Mouse (Mus musculus) midbrain, embryonic 16.5 days (tissue): ENCODE results near the gene Tmem229b. TPM values are rescaled to one million over a fixed set of nuclear protein-coding genes. Genes with fewer than 3 reads are reported as not detected.

ENCODE experiments used
- ATAC-seq: fragments of 200-750 bp; cut with Nextera tagmentation; 2 replicates; pipeline ENCODE4 v1.8.0; 2017; ENCODE audit warnings: moderate TSS enrichment
- H3K27ac ChIP-seq: fragments of 300-500 bp; sonication (generic); 2 replicates; pipeline ENCODE4 v1.5.1; 2014; ENCODE audit warnings: mild to moderate bottlenecking, low read length, mixed read lengths
- H3K27me3 ChIP-seq: fragments of 300-500 bp; sonication (generic); 2 replicates; pipeline ENCODE4 v1.6.1; 2014; ENCODE audit warnings: low read depth, low read length, mixed read lengths; ENCODE audit not compliant: control insufficient read depth, insufficient read depth
- H3K36me3 ChIP-seq: fragments of 300-500 bp; sonication (generic); 2 replicates; pipeline ENCODE4 v1.6.1; 2014; ENCODE audit warnings: mild to moderate bottlenecking, low read length, moderate library complexity, mixed read lengths; ENCODE audit not compliant: control insufficient read depth, insufficient read depth
- H3K4me1 ChIP-seq: fragments of 300-500 bp; sonication (generic); 2 replicates; pipeline ENCODE4 v1.6.1; 2014; ENCODE audit warnings: mild to moderate bottlenecking, low read length, mixed read lengths; ENCODE audit not compliant: control insufficient read depth, insufficient read depth
- H3K4me2 ChIP-seq: fragments of 300-500 bp; sonication (generic); 2 replicates; pipeline ENCODE4 v1.6.1; 2014; ENCODE audit warnings: mild to moderate bottlenecking, low read length, mixed read lengths
- H3K4me3 ChIP-seq: fragments of 300-500 bp; sonication (generic); 2 replicates; pipeline ENCODE4 v1.5.1; 2014; ENCODE audit warnings: low read depth, mild to moderate bottlenecking, low read length, moderate library complexity, mixed read lengths
- H3K9ac ChIP-seq: fragments of 300-500 bp; sonication (generic); 2 replicates; pipeline ENCODE4 v1.6.1; 2014; ENCODE audit warnings: low read depth, low read length, mixed read lengths
- H3K9me3 ChIP-seq: fragments of 300-500 bp; sonication (generic); replicated peaks from 2 replicates; pipeline ENCODE4 v1.6.1; 2014; ENCODE audit warnings: mild to moderate bottlenecking, low read length, mixed read lengths; ENCODE audit not compliant: control insufficient read depth, poor library complexity, severe bottlenecking
- WGBS: fragments of 180-500 bp; shearing (Covaris S2); extraction: QIAGEN DNeasy Blood & Tissue Kit; methylation state at CpG from one replicate; pipeline ENCODE4 v1.1.7; 2014; 5-methylcytosine and 5-hydroxymethylcytosine counted together
- polyA plus RNA-seq: library from polyadenylated mRNA; unstranded; fragments of >200 nt; fragmentation: Nextera tagmentation; extraction: Ambion mirVana; gene quantifications from 2 replicates; pipeline ENCODE4 v1.2.1, GENCODE M21; 2015

Tmem229b gene
- polyA plus RNA-seq, 1 experiment from 2014 or later: 79.8 TPM

GRCm38 (mm10) chr12:78996271-78996670 lies 11.2 kb downstream of the Tmem229b start:
- no peak for ATAC-seq
- no peak overlapping the region for H3K9ac ChIP-seq
- H3K36me3 ChIP-seq: no peaks in the 10 kb centered on the region

GRCm38 (mm10) chr12:78987581-78988081 lies 19.8 kb downstream of the Tmem229b start:
- no peak for ATAC-seq
- Histone ChIP-seq H3K27ac (no peak overlapping the region), H3K4me3 (no peak overlapping the region)

More at GRCm38 (mm10) chr12:78996271-78996670, 11.2 kb downstream of the Tmem229b start:
- 79% methylated on average over 4 of the region's 4 CpGs for WGBS
- Histone ChIP-seq H3K27me3 (no peaks in the 10 kb centered on the region), H3K4me3 (no peak overlapping the region), H3K27ac (no peak overlapping the region), H3K4me1 (no peaks in the 10 kb centered on the region), H3K9me3 (no peaks in the 10 kb centered on the region), H3K4me2 (no peak overlapping the region)

GRCm38 (mm10) chr12:78984035-78984432 lies 23.4 kb downstream of the Tmem229b start:
- Histone ChIP-seq H3K9me3 (no peaks in the 10 kb centered on the region), H3K9ac (no peak overlapping the region), H3K4me2 (no peak overlapping the region), H3K4me3 (no peak overlapping the region), H3K4me1 (peaks cover 7% of the 10 kb centered on the region), H3K27ac (peak overlapping the region; percentile 41; the same call in 1 of the 2 replicates), H3K36me3 (peaks cover 3% of the 10 kb centered on the region; the same call in 1 of the 2 replicates), H3K27me3 (no peaks in the 10 kb centered on the region)
- 54% methylated on average over 3 of the region's 3 CpGs for WGBS
- peak; percentile 76 for ATAC-seq

More at GRCm38 (mm10) chr12:78987581-78988081, 19.8 kb downstream of the Tmem229b start:
- Histone ChIP-seq H3K36me3 (no peaks in the 10 kb centered on the region), H3K4me2 (no peak overlapping the region), H3K9me3 (no peaks in the 10 kb centered on the region), H3K27me3 (no peaks in the 10 kb centered on the region), H3K9ac (no peak overlapping the region), H3K4me1 (peaks cover 7% of the 10 kb centered on the region)
- 55% methylated on average over 9 of the region's 9 CpGs for WGBS

DNA sequence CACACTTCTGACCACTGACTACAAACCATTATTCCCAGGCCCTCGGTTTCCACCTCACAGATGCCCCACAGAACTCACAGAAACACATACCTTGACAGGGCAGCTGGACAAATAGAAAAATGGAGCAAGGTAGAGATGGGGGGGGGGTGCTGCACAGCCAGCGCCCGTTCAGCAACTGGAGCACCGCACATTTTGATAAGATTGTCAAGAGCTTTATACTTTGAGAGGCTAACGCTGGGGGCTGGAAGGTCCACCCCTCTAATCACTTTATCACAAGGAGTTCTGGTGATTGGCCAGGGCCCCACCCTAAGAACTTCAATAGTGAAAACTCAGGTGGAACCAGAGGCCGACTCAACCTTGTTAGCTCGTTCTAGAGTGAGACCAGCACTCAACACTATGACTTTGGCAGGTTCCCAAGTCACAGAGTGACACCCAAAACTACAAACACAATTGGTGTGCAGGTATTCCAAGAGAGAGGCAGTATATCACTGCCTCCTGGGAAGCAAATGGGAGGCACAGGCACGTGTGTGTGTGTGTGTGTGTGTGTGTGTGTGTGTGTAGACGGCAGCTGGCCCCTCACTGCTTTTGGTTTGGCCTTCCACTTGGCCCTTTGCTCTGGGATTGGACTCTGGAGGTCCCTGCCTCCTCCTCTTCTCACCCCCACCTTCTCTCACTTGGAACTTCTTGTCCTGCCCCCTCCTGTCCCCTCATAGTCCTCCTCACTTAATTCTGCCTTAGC lies 24.0 kb downstream of the Tmem229b start:
- peak; percentile 29; the same call in 1 of the 2 replicates for ATAC-seq
- peak overlapping the region; percentile 41 for H3K27ac ChIP-seq

GRCm38 (mm10) chr12:78981938-78982825 lies 25.2 kb downstream of the Tmem229b start:
- no peak overlapping the region for H3K4me2 ChIP-seq
- H3K9ac ChIP-seq: no peak overlapping the region
- H3K4me3 ChIP-seq: no peak overlapping the region
- peaks cover 6% of the 10 kb centered on the region; the same call in 1 of the 2 replicates for H3K36me3 ChIP-seq
- H3K27me3 ChIP-seq: no peaks in the 10 kb centered on the region
- peak overlapping the region; percentile 17; the same call in 1 of the 2 replicates for H3K27ac ChIP-seq
- WGBS: 71% methylated on average over 9 of the region's 9 CpGs
- H3K4me1 ChIP-seq: peaks cover 7% of the 10 kb centered on the region
- ATAC-seq: no peak
- H3K9me3 ChIP-seq: no peaks in the 10 kb centered on the region

More for the DNA sequence above, 24.0 kb downstream of the Tmem229b start:
- Histone ChIP-seq H3K9ac (no peak overlapping the region), H3K4me2 (no peak overlapping the region), H3K9me3 (no peaks in the 10 kb centered on the region), H3K4me1 (peaks cover 7% of the 10 kb centered on the region), H3K4me3 (no peak overlapping the region), H3K27me3 (no peaks in the 10 kb centered on the region), H3K36me3 (peaks cover 3% of the 10 kb centered on the region; the same call in 1 of the 2 replicates)
- WGBS: 67% methylated on average over 9 of the region's 9 CpGs

- Histone ChIP-seq H3K36me3 (peaks cover 9% of the 10 kb centered on the region; the same call in 1 of the 2 replicates), H3K27me3 (no peaks in the 10 kb centered on the region), H3K4me2 (no peak overlapping the region), H3K4me1 (peaks cover 7% of the 10 kb centered on the region), H3K27ac (no peak overlapping the region), H3K9me3 (no peaks in the 10 kb centered on the region), H3K4me3 (no peak overlapping the region), H3K9ac (no peak overlapping the region)
- WGBS: 71% methylated on average over 2 of the region's 2 CpGs
- ATAC-seq: no peak
Observed at GRCm38 (mm10) chr12:78981131-78981530, 26.3 kb downstream of the Tmem229b start.

GRCm38 (mm10) chr12:78980683-78981091 lies 26.7 kb downstream of the Tmem229b start:
- Histone ChIP-seq H3K9ac (no peak overlapping the region), H3K4me1 (peaks cover 7% of the 10 kb centered on the region), H3K4me2 (no peak overlapping the region), H3K4me3 (no peak overlapping the region), H3K9me3 (no peaks in the 10 kb centered on the region), H3K27ac (no peak overlapping the region), H3K36me3 (peaks cover 9% of the 10 kb centered on the region; the same call in 1 of the 2 replicates), H3K27me3 (no peaks in the 10 kb centered on the region)
- ATAC-seq: no peak
- WGBS: 94% methylated on average over 5 of the region's 5 CpGs

DNA sequence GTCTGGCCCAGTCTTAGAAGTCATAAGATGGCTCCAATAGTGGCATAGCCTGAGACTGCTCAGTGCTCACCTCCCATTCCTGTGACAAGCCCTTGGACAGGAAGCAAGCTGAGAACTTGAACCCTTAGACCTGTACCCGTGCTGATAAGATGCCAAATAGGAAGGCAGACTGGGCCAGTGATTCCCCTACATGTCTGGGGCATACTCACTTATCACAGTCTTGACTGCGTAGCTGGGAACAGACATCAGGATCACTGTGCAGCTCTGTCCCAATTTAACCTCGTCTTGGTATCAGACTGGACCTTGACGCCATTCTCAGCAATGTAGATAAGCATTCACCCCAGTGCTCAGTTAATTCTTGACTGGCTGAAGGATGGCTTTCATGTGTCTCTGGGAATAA lies 29.9 kb downstream of the Tmem229b start:
- Histone ChIP-seq H3K4me1 (no peaks in the 10 kb centered on the region), H3K4me2 (no peak overlapping the region), H3K4me3 (no peak overlapping the region), H3K27ac (no peak overlapping the region), H3K36me3 (peaks cover 14% of the 10 kb centered on the region), H3K9ac (no peak overlapping the region), H3K9me3 (no peaks in the 10 kb centered on the region), H3K27me3 (no peaks in the 10 kb centered on the region)
- no peak for ATAC-seq
- WGBS: 87% methylated on average over 4 of the region's 4 CpGs
